Mouse (Mus musculus) G1E (cell line): ENCODE measurements around the gene Abcc5.

Experiments used
- CTCF ChIP-seq: IDR thresholded peaks from 2 replicates; pipeline ENCODE4 v1.5.1; 2012; ENCODE audit warnings: low read depth, low read length, inconsistent platforms, mixed read lengths
- GATA1 ChIP-seq: IDR thresholded peaks from 2 replicates; pipeline ENCODE4 v1.6.1; 2012; ENCODE audit warnings: borderline replicate concordance, low read length, inconsistent platforms, mixed read lengths

- no peak for TF ChIP-seq CTCF
- no peak for TF ChIP-seq GATA1
Observed at GRCm38 (mm10) chr16:20300076-20300475, 126.1 kb downstream of the Abcc5 start.
